Mouse (Mus musculus) spleen, adult 2 months (tissue): ENCODE data around the gene Snapin. TPM values are rescaled to one million over a fixed set of nuclear protein-coding genes. Genes with fewer than 3 reads are reported as not detected.

ENCODE experiments used
- DNase-seq, 2 experiments: peaks; one replicate each; pipeline versions ENCODE4 v3.0.0 to v3.0.0-alpha.2; 2012 to 2021; ENCODE audit warnings: low spot score in 2 of 2, low read depth in 1 of 2
- H3K27ac ChIP-seq: fragments of 200-500 bp; 2 replicates; pipeline ENCODE4 v1.5.1; 2012; ENCODE audit warnings: low read length, inconsistent platforms; ENCODE audit not compliant: insufficient read depth
- H3K27me3 ChIP-seq: fragments of 200-500 bp; 2 replicates; pipeline ENCODE4 v1.6.1; 2012; ENCODE audit warnings: mild to moderate bottlenecking, moderate library complexity, low read length, inconsistent platforms; ENCODE audit not compliant: control insufficient read depth, insufficient read depth
- H3K36me3 ChIP-seq: fragments of 200-500 bp; 2 replicates; pipeline ENCODE4 v1.6.1; 2012; ENCODE audit warnings: mild to moderate bottlenecking, low read length, inconsistent platforms; ENCODE audit not compliant: control insufficient read depth, insufficient read depth
- H3K4me1 ChIP-seq: fragments of 200-500 bp; 2 replicates; pipeline ENCODE4 v1.6.1; 2011; ENCODE audit warnings: inconsistent platforms; ENCODE audit not compliant: control insufficient read depth, insufficient read depth, insufficient read length
- H3K4me3 ChIP-seq: fragments of 200-500 bp; 2 replicates; pipeline ENCODE4 v1.5.1; 2011; ENCODE audit warnings: mild to moderate bottlenecking, inconsistent platforms; ENCODE audit not compliant: insufficient read depth, insufficient read length; ENCODE audit errors: extremely low read depth
- CTCF ChIP-seq: fragments of 200-500 bp; IDR thresholded peaks from 2 replicates; pipeline ENCODE4 v1.5.1; 2011; ENCODE audit warnings: mild to moderate bottlenecking, inconsistent platforms; ENCODE audit not compliant: insufficient read depth, insufficient read length, insufficient replicate concordance; ENCODE audit errors: extremely low read depth
- POLR2A ChIP-seq: fragments of 200-500 bp; IDR thresholded peaks from 2 replicates; pipeline ENCODE4 v1.6.1; 2011; ENCODE audit warnings: low read depth, low read length, inconsistent platforms
- whole genome bisulfite sequencing: fragments of 180-500 bp; shearing (Covaris S2); methylation state at CpG from one replicate; pipeline ENCODE4 v1.1.7; 2018; 5-methylcytosine and 5-hydroxymethylcytosine counted together
- polyA plus RNA-seq: library from polyadenylated mRNA; depleted of rRNA; stranded (reverse); fragments of >200 nt; gene quantifications from 2 replicates; pipeline ENCODE4 v1.2.3, GENCODE M21; 2012

The Snapin gene
- polyA plus RNA-seq, 1 experiment: 12.4 TPM

DNA sequence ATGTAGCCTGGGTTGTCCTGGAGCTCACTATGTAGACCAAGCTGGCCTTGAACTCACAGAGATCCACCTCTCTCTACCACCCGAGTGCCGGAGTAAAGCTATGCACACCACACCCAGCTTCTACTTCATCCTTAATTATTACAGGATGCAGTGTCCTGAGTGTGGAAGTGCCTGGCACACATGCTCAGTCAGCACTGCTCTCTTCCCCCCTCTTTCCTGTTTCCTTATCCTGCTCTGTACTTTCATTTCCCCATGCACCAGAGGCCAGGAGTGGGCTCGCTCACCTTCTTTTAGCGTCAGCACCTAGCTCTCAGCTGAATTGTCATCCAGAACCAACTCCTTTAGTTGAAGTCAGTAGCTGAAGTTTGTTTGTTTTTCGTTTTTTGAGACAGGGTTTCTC, 30.5 kb downstream of the Snapin start:
- Histone ChIP-seq H3K4me1 (peaks cover 6% of the 10 kb centered on the region; the same call in 1 of the 2 replicates), H3K27ac (no peak overlapping the region), H3K27me3 (peaks cover 10% of the 10 kb centered on the region), H3K4me3 (no peak overlapping the region), H3K36me3 (no peaks in the 10 kb centered on the region)
- no peak for TF ChIP-seq CTCF
- no peak for TF ChIP-seq POLR2A
- WGBS: 66% methylated on average over 5 of the region's 5 CpGs
- DNase-seq: no peak

GRCm38 (mm10) chr3:90459727-90460126, 31.1 kb downstream of the Snapin start:
- Histone ChIP-seq H3K36me3 (no peaks in the 10 kb centered on the region), H3K27me3 (peaks cover 5% of the 10 kb centered on the region; the same call in 1 of the 2 replicates), H3K27ac (no peak overlapping the region), H3K4me1 (no peaks in the 10 kb centered on the region), H3K4me3 (no peak overlapping the region)
- TF ChIP-seq POLR2A (no peak), CTCF (no peak)
- 86% methylated on average over 9 of the region's 9 CpGs for WGBS
- DNase-seq: no peak

DNA sequence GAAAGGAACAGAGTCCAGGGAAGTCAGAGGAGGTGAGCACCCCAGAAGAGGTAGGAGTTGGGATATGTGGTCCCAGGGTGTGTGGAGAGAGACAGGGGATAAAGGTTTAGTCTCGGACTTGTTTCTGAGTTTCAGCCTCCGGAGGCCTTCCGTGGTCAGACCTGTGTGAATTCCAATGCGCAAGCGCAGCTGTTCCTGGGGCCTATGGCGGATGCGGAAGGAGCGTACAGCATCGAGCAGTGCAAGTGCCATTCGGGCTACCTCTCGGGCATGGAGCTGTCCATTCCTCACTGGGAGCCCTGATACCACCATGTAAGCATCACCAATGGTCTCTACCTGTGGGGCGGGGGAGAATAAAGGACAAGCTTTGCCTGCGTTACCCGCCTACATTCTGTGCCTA, 35.9 kb downstream of the Snapin start:
- no peaks in the 10 kb centered on the region for H3K4me1 ChIP-seq
- H3K27ac ChIP-seq: no peak overlapping the region
- no peak for DNase-seq
- H3K36me3 ChIP-seq: no peaks in the 10 kb centered on the region
- no peak overlapping the region for H3K4me3 ChIP-seq
- no peaks in the 10 kb centered on the region for H3K27me3 ChIP-seq
- TF ChIP-seq POLR2A (no peak), CTCF (no peak)
- WGBS: 92% methylated on average over 14 of the region's 14 CpGs

GRCm38 (mm10) chr3:90451396-90452095, 39.3 kb downstream of the Snapin start:
- no peaks in the 10 kb centered on the region for H3K36me3 ChIP-seq
- H3K4me1 ChIP-seq: no peaks in the 10 kb centered on the region
- no peak overlapping the region for H3K4me3 ChIP-seq
- no peak for DNase-seq
- no peak overlapping the region for H3K27ac ChIP-seq
- TF ChIP-seq POLR2A (no peak), CTCF (no peak)
- no peaks in the 10 kb centered on the region for H3K27me3 ChIP-seq
- 47% methylated on average over 10 of the region's 10 CpGs for WGBS

- Histone ChIP-seq H3K4me1 (no peaks in the 10 kb centered on the region), H3K4me3 (no peak overlapping the region), H3K36me3 (no peaks in the 10 kb centered on the region), H3K27me3 (no peaks in the 10 kb centered on the region), H3K27ac (no peak overlapping the region)
- WGBS: 55% methylated on average over 12 of the region's 12 CpGs
- no peak for DNase-seq
- TF ChIP-seq CTCF (no peak), POLR2A (no peak)
These were observed 40.0 kb downstream of the Snapin start for GRCm38 (mm10) chr3:90450874-90451273.

- Histone ChIP-seq H3K36me3 (no peaks in the 10 kb centered on the region), H3K27ac (no peak overlapping the region), H3K27me3 (no peaks in the 10 kb centered on the region), H3K4me3 (no peak overlapping the region), H3K4me1 (no peaks in the 10 kb centered on the region)
- no peak for TF ChIP-seq POLR2A
- no peak for TF ChIP-seq CTCF
- DNase-seq: no peak
- WGBS: 85% methylated on average over 6 of the region's 6 CpGs
These were observed 42.2 kb downstream of the Snapin start for GRCm38 (mm10) chr3:90448626-90449025.

GRCm38 (mm10) chr3:90447123-90447494, 43.7 kb downstream of the Snapin start:
- H3K27ac ChIP-seq: peak overlapping the region; percentile 1; the same call in 1 of the 2 replicates
- no peak overlapping the region for H3K4me3 ChIP-seq

More at GRCm38 (mm10) chr3:90447123-90447494, 43.7 kb downstream of the Snapin start:
- DNase-seq: no peak
- no peaks in the 10 kb centered on the region for H3K4me1 ChIP-seq
- WGBS: 78% methylated on average over 7 of the region's 7 CpGs
- no peaks in the 10 kb centered on the region for H3K27me3 ChIP-seq
- TF ChIP-seq CTCF: no peak
- no peak for TF ChIP-seq POLR2A
- no peaks in the 10 kb centered on the region for H3K36me3 ChIP-seq
